Comparison of ENCODE assay signal across 8 mouse cellular contexts in genomic region chr7:120918526-120918962, GRCm38 (mm10). TPM values are rescaled to one million over a fixed set of nuclear protein-coding genes. Genes with fewer than 3 reads are reported as not detected.
DNase-seq lines count a peak whose midpoint lies in the region; ATAC-seq lines count a peak whose summit lies in the region.

No protein-coding gene starts in this region.

- 6% methylated on average over 10 of the region's 10 CpGs for WGBS in intestine, embryonic 16.5 days
- WGBS in limb, embryonic 13.5 days, result 6% methylated on average over 10 of the region's 10 CpGs
- WGBS in midbrain, embryonic 15.5 days, result 8% methylated on average over 10 of the region's 10 CpGs
- 5% methylated on average over 10 of the region's 10 CpGs for WGBS in stomach, embryonic 16.5 days

- H3K4me1 ChIP-seq in intestine, embryonic 16.5 days (ENCODE audit: control insufficient read depth, insufficient read depth, low read length), result peaks cover 6% of the 10 kb centered on the region
- peaks cover 20% of the 10 kb centered on the region; the same call in 1 of the 2 replicates for H3K4me1 ChIP-seq in limb, embryonic 13.5 days
- peaks cover 18% of the 10 kb centered on the region for H3K4me1 ChIP-seq in midbrain, embryonic 15.5 days
- peaks cover 7% of the 10 kb centered on the region for H3K4me1 ChIP-seq in stomach, embryonic 16.5 days (ENCODE audit: control insufficient read depth, insufficient read depth, low read length)

- H3K9me3 ChIP-seq in intestine, embryonic 16.5 days (ENCODE audit: control insufficient read depth, low read length), result no peaks in the 10 kb centered on the region
- H3K9me3 ChIP-seq in limb, embryonic 13.5 days, result no peaks in the 10 kb centered on the region
- no peaks in the 10 kb centered on the region for H3K9me3 ChIP-seq in midbrain, embryonic 15.5 days
- H3K9me3 ChIP-seq in stomach, embryonic 16.5 days (replicated peaks; ENCODE audit: control insufficient read depth, low read length), result no peaks in the 10 kb centered on the region

- DNase-seq in urinary bladder, postnatal 36 days (ENCODE audit: low spot score in 2 of 2), result peak; percentile 23 to 47
- DNase-seq in urinary bladder, postnatal 10 days (ENCODE audit: low spot score), result no peak
- DNase-seq in cerebellum, postnatal 10 days, result peak; percentile 55 to 71
- DNase-seq in frontal cortex, adult 2 months (ENCODE audit: extremely low spot score in 1 of 2, low spot score in 1 of 2), result peak; percentile 45 to 89

- ATAC-seq in intestine, embryonic 16.5 days, result peak; percentile 69
- ATAC-seq in limb, embryonic 13.5 days (ENCODE audit: low FRiP score, low read depth), result peak; percentile 51
- ATAC-seq in midbrain, embryonic 15.5 days (replicated peaks), result peak; percentile 80
- ATAC-seq in stomach, embryonic 16.5 days (ENCODE audit: insufficient read depth, low FRiP score), result peak; percentile 54

- peak overlapping the region; percentile 91 for H3K9ac ChIP-seq in intestine, embryonic 16.5 days (ENCODE audit: low read depth, low read length)
- peak overlapping the region; percentile 91 for H3K9ac ChIP-seq in limb, embryonic 13.5 days
- peak overlapping the region; percentile 81 for H3K9ac ChIP-seq in midbrain, embryonic 15.5 days
- peak overlapping the region; percentile 98 for H3K9ac ChIP-seq in stomach, embryonic 16.5 days (ENCODE audit: low read length)

- H3K27ac ChIP-seq in intestine, embryonic 16.5 days (ENCODE audit: low read length), result peak overlapping the region; percentile 92
- no peak overlapping the region for H3K27ac ChIP-seq in limb, embryonic 13.5 days
- peak overlapping the region; percentile 84 for H3K27ac ChIP-seq in midbrain, embryonic 15.5 days
- peak overlapping the region; percentile 90; the same call in 1 of the 2 replicates for H3K27ac ChIP-seq in stomach, embryonic 16.5 days (ENCODE audit: low read length)

- H3K36me3 ChIP-seq in intestine, embryonic 16.5 days (ENCODE audit: control insufficient read depth, insufficient read depth, low read length), result no peaks in the 10 kb centered on the region
- H3K36me3 ChIP-seq in limb, embryonic 13.5 days, result peaks cover 10% of the 10 kb centered on the region
- no peaks in the 10 kb centered on the region for H3K36me3 ChIP-seq in midbrain, embryonic 15.5 days (replicated peaks)
- no peaks in the 10 kb centered on the region for H3K36me3 ChIP-seq in stomach, embryonic 16.5 days (ENCODE audit: control insufficient read depth, insufficient read depth, low read length)

- no peaks in the 10 kb centered on the region for H3K27me3 ChIP-seq in intestine, embryonic 16.5 days (replicated peaks; ENCODE audit: control insufficient read depth, insufficient read depth, low read length)
- no peaks in the 10 kb centered on the region for H3K27me3 ChIP-seq in limb, embryonic 13.5 days
- no peaks in the 10 kb centered on the region for H3K27me3 ChIP-seq in midbrain, embryonic 15.5 days (replicated peaks)
- no peaks in the 10 kb centered on the region for H3K27me3 ChIP-seq in stomach, embryonic 16.5 days (ENCODE audit: control insufficient read depth, insufficient read depth, low read length)

- peak overlapping the region; percentile 97 for H3K4me3 ChIP-seq in intestine, embryonic 16.5 days (ENCODE audit: low read length)
- peak overlapping the region; percentile 99 for H3K4me3 ChIP-seq in limb, embryonic 13.5 days
- H3K4me3 ChIP-seq in midbrain, embryonic 15.5 days, result peak overlapping the region; percentile 89
- H3K4me3 ChIP-seq in stomach, embryonic 16.5 days (replicated peaks; ENCODE audit: low read length), result peak overlapping the region; percentile 92

- peak overlapping the region; percentile 61 for H3K4me2 ChIP-seq in intestine, embryonic 16.5 days (ENCODE audit: low read depth, low read length)
- H3K4me2 ChIP-seq in limb, embryonic 13.5 days (replicated peaks), result peak overlapping the region; percentile 77
- peak overlapping the region; percentile 60 for H3K4me2 ChIP-seq in midbrain, embryonic 15.5 days
- peak overlapping the region; percentile 73 for H3K4me2 ChIP-seq in stomach, embryonic 16.5 days (ENCODE audit: low read depth, low read length)

RNA-seq across cellular contexts. Expression of gene Polr3e, which starts 1.0 kb away (rescaled TPM):
- polyA plus RNA-seq in frontal cortex, adult 2 months (2012; rRNA removed), result 28.2 and 30.9 TPM in 2 replicates
- polyA plus RNA-seq in intestine, embryonic 16.5 days (2015; fragmentation: Nextera tagmentation; extraction: Ambion mirVana), result 37.5 and 37.9 TPM in 2 replicates
- 40.0 and 41.9 TPM in 2 replicates for polyA plus RNA-seq in limb, embryonic 13.5 days (2015; fragmentation: Nextera tagmentation; extraction: Ambion mirVana)
- polyA plus RNA-seq in midbrain, embryonic 15.5 days (2015; fragmentation: Nextera tagmentation; extraction: Ambion mirVana), result 25.5 and 28.1 TPM in 2 replicates
- 33.8 and 34.0 TPM in 2 replicates for polyA plus RNA-seq in stomach, embryonic 16.5 days (2015; fragmentation: Nextera tagmentation; extraction: Ambion mirVana)
